Mouse (Mus musculus) liver, embryonic 14.5 days (tissue): ENCODE results near the gene Ank2. TPM values are rescaled to one million over a fixed set of nuclear protein-coding genes. Genes with fewer than 3 reads are reported as not detected.
A peak's percentile ranks its signal among the peaks of the same experiment; 100 is the strongest.
"Not testable (repeated sequence)": the region's sequence is repeated elsewhere in the genome, so short reads cannot be mapped to it uniquely, and the experiment has no call there.

Source experiments
- ATAC-seq: fragments of 200-750 bp; cut with Nextera tagmentation; 2 replicates; pipeline ENCODE4 v1.8.0; 2017; ENCODE audit warnings: moderate number of reproducible peaks, mild to moderate bottlenecking, moderate library complexity; ENCODE audit not compliant: insufficient read depth
- DNase-seq, 3 experiments: peaks; one replicate each; pipeline ENCODE4 v3.0.0-alpha.2; 2012 to 2013; ENCODE audit warnings: low read depth in 3 of 3, low spot score in 3 of 3
- H3K27ac ChIP-seq: fragments of 300-500 bp; sonication (generic); 2 replicates; pipeline ENCODE4 v1.5.1; 2014; ENCODE audit warnings: moderate library complexity, mild to moderate bottlenecking, control low read depth, inconsistent platforms
- H3K27me3 ChIP-seq: fragments of 300-500 bp; sonication (generic); 2 replicates; pipeline ENCODE4 v1.6.1; 2014; ENCODE audit warnings: mild to moderate bottlenecking, low read length, moderate library complexity; ENCODE audit not compliant: control insufficient read depth, insufficient read depth
- H3K36me3 ChIP-seq: fragments of 300-500 bp; sonication (generic); replicated peaks from 2 replicates; pipeline ENCODE4 v1.6.1; 2014; ENCODE audit warnings: low read depth; ENCODE audit not compliant: control insufficient read depth, insufficient read depth
- H3K4me1 ChIP-seq, 2 experiments: fragments of 200-500 bp in 1 of 2; fragments of 300-500 bp in 1 of 2; sonication (generic) in 1 of 2; replicated peaks; 2 replicates each; pipeline ENCODE4 v1.6.1; 2012 to 2014; ENCODE audit warnings: antibody characterized with exemption in 1 of 2, inconsistent platforms in 1 of 2, low read length in 1 of 2; ENCODE audit not compliant: control insufficient read depth in 2 of 2, insufficient read depth in 2 of 2
- H3K4me2 ChIP-seq: fragments of 300-500 bp; sonication (generic); 2 replicates; pipeline ENCODE4 v1.6.1; 2014; ENCODE audit warnings: low read depth, mild to moderate bottlenecking, control low read depth, moderate library complexity
- H3K4me3 ChIP-seq, 2 experiments: fragments of 200-500 bp in 1 of 2; fragments of 300-500 bp in 1 of 2; sonication (generic) in 1 of 2; 2 replicates each; pipeline ENCODE4 v1.5.1; 2012 to 2014; ENCODE audit warnings: low read depth in 2 of 2, low read length in 2 of 2, mild to moderate bottlenecking in 2 of 2, control low read depth in 1 of 2, inconsistent platforms in 1 of 2, moderate library complexity in 1 of 2; ENCODE audit not compliant: insufficient read depth in 1 of 2
- H3K9ac ChIP-seq: fragments of 300-500 bp; sonication (generic); replicated peaks from 2 replicates; pipeline ENCODE4 v1.6.1; 2014; ENCODE audit warnings: mild to moderate bottlenecking, control low read depth, moderate library complexity
- H3K9me3 ChIP-seq: fragments of 300-500 bp; sonication (generic); 2 replicates; pipeline ENCODE4 v1.6.1; 2016; ENCODE audit warnings: low read length, mixed read lengths; ENCODE audit not compliant: control insufficient read depth
- CTCF ChIP-seq: IDR thresholded peaks from 2 replicates; pipeline ENCODE4 v1.5.1; 2016; ENCODE audit warnings: antibody characterized with exemption, low read depth, control low read depth
- EP300 ChIP-seq: IDR thresholded peaks from 2 replicates; pipeline ENCODE4 v1.6.1; 2016; ENCODE audit warnings: antibody characterized with exemption, low read depth
- WGBS: fragments of 180-500 bp; shearing (Covaris S2); extraction: QIAGEN DNeasy Blood & Tissue Kit; methylation state at CpG from one replicate; pipeline ENCODE4 v1.1.7; 2014; ENCODE audit not compliant: insufficient replicate concordance; 5-methylcytosine and 5-hydroxymethylcytosine counted together
- polyA plus RNA-seq, 2 experiments: library from polyadenylated mRNA; depleted of rRNA in 1 of 2; stranded (reverse) in 1 of 2; unstranded in 1 of 2; fragments of >200 nt; fragmentation: Nextera tagmentation in 1 of 2; extraction: Ambion mirVana in 1 of 2; gene quantifications; 2 replicates each; pipeline versions ENCODE4 v1.2.1 to v1.2.3; 2012 to 2014

Ank2 gene
- polyA plus RNA-seq, 2 experiments: 4.8 to 5.2 TPM

- TF ChIP-seq EP300: no peak
- TF ChIP-seq CTCF: no peak
- Histone ChIP-seq H3K27me3 (no peaks in the 10 kb centered on the region), H3K9me3 (no peaks in the 10 kb centered on the region), H3K36me3 (no peaks in the 10 kb centered on the region), H3K4me2 (no peak overlapping the region), H3K9ac (no peak overlapping the region), H3K4me3 (no peak overlapping the region), H3K4me1 (no peaks in the 10 kb centered on the region), H3K27ac (no peak overlapping the region)
- DNase-seq (no peak), ATAC-seq (no peak)
- 63% methylated on average over 2 of the region's 2 CpGs for WGBS
These were observed 157.8 kb downstream of the Ank2 start for GRCm38 (mm10) chr3:127341300-127341699.

- TF ChIP-seq EP300: no peak
- TF ChIP-seq CTCF: no peak
- ATAC-seq: no peak
- DNase-seq: no peak
These were observed 164.3 kb downstream of the Ank2 start for GRCm38 (mm10) chr3:127334876-127335275.

GRCm38 (mm10) chr3:127331562-127331961, 167.6 kb downstream of the Ank2 start:
- 37% methylated on average over 6 of the region's 6 CpGs for WGBS
- Histone ChIP-seq H3K27me3 (no peaks in the 10 kb centered on the region), H3K9me3 (no peaks in the 10 kb centered on the region), H3K27ac (no peak overlapping the region), H3K36me3 (no peaks in the 10 kb centered on the region), H3K4me3 (no peak overlapping the region), H3K4me1 (no peaks in the 10 kb centered on the region), H3K4me2 (no peak overlapping the region), H3K9ac (no peak overlapping the region)
- ATAC-seq: no peak
- TF ChIP-seq CTCF: no peak
- no peak for TF ChIP-seq EP300
- DNase-seq: no peak

More at GRCm38 (mm10) chr3:127334876-127335275, 164.3 kb downstream of the Ank2 start:
- no peaks in the 10 kb centered on the region for H3K27me3 ChIP-seq
- no peak overlapping the region for H3K9ac ChIP-seq
- H3K9me3 ChIP-seq: no peaks in the 10 kb centered on the region
- no peaks in the 10 kb centered on the region for H3K4me1 ChIP-seq
- no peak overlapping the region for H3K27ac ChIP-seq
- no peak overlapping the region for H3K4me3 ChIP-seq
- no peak overlapping the region for H3K4me2 ChIP-seq
- 64% methylated on average over 6 of the region's 6 CpGs for WGBS
- H3K36me3 ChIP-seq: no peaks in the 10 kb centered on the region

GRCm38 (mm10) chr3:127326355-127326754, 172.8 kb downstream of the Ank2 start:
- ATAC-seq: no peak
- no peak overlapping the region for H3K4me2 ChIP-seq
- H3K27ac ChIP-seq: no peak overlapping the region
- no peak overlapping the region for H3K9ac ChIP-seq
- no peak for DNase-seq
- WGBS: 60% methylated on average over 8 of the region's 8 CpGs
- no peaks in the 10 kb centered on the region for H3K27me3 ChIP-seq
- H3K9me3 ChIP-seq: no peaks in the 10 kb centered on the region
- no peaks in the 10 kb centered on the region for H3K4me1 ChIP-seq
- no peak for TF ChIP-seq EP300
- TF ChIP-seq CTCF: no peak
- H3K36me3 ChIP-seq: no peaks in the 10 kb centered on the region
- H3K4me3 ChIP-seq: no peak overlapping the region

GRCm38 (mm10) chr3:127322870-127323269, 176.3 kb downstream of the Ank2 start:
- Histone ChIP-seq H3K9ac (no peak overlapping the region), H3K4me2 (no peak overlapping the region), H3K4me3 (no peak overlapping the region), H3K27me3 (no peaks in the 10 kb centered on the region), H3K36me3 (no peaks in the 10 kb centered on the region), H3K9me3 (no peaks in the 10 kb centered on the region), H3K27ac (no peak overlapping the region), H3K4me1 (no peaks in the 10 kb centered on the region)
- TF ChIP-seq EP300 (no peak), CTCF (peak; percentile 77)
- ATAC-seq: no peak
- peak; percentile 22 to 33 (median 26) for DNase-seq

- Histone ChIP-seq H3K36me3 (no peaks in the 10 kb centered on the region), H3K4me3 (no peak overlapping the region), H3K27me3 (no peaks in the 10 kb centered on the region), H3K9ac (no peak overlapping the region), H3K4me1 (no peaks in the 10 kb centered on the region), H3K27ac (no peak overlapping the region), H3K9me3 (no peaks in the 10 kb centered on the region), H3K4me2 (no peak overlapping the region)
- 12% methylated on average over 5 of the region's 5 CpGs for WGBS
- no peak for DNase-seq
- TF ChIP-seq EP300 (no peak), CTCF (no peak)
- ATAC-seq: no peak
These were observed 177.5 kb downstream of the Ank2 start for GRCm38 (mm10) chr3:127321645-127322044.

GRCm38 (mm10) chr3:127321031-127321430, 178.1 kb downstream of the Ank2 start:
- not testable (repeated sequence) for H3K36me3 ChIP-seq, H3K27ac ChIP-seq, H3K9me3 ChIP-seq, H3K27me3 ChIP-seq, DNase-seq, H3K4me3 ChIP-seq, H3K9ac ChIP-seq, ATAC-seq, H3K4me1 ChIP-seq, H3K4me2 ChIP-seq
- WGBS: 25% methylated on average over 5 of the region's 5 CpGs
